Mouse (Mus musculus): ENCODE measurements at regions not wholly inside any gene's neighbourhood (a gene's known extent, or its start where the extent isn't known, plus 50 kb on each side); places are given as distances from the start of the nearest gene placed in this dataset.

GRCm38 (mm10) chr4:53970960-53971359 is 145.1 kb downstream of the Tmem38b start:
- no peak for DNase-seq (ENCODE audit: low spot score)
- Histone ChIP-seq H3K36me3 (no peaks in the 10 kb centered on the region), H3K4me1 (no peaks in the 10 kb centered on the region), H3K27ac (replicated peaks) (no peak overlapping the region), H3K4me3 (no peak overlapping the region), H3K27me3 (ENCODE audit: low read depth, poor library complexity, severe bottlenecking) (no peaks in the 10 kb centered on the region), H3K9me3 (replicated peaks) (peaks cover 10% of the 10 kb centered on the region)
- WGBS, result 91% methylated on average over 2 of the region's 2 CpGs

DNA sequence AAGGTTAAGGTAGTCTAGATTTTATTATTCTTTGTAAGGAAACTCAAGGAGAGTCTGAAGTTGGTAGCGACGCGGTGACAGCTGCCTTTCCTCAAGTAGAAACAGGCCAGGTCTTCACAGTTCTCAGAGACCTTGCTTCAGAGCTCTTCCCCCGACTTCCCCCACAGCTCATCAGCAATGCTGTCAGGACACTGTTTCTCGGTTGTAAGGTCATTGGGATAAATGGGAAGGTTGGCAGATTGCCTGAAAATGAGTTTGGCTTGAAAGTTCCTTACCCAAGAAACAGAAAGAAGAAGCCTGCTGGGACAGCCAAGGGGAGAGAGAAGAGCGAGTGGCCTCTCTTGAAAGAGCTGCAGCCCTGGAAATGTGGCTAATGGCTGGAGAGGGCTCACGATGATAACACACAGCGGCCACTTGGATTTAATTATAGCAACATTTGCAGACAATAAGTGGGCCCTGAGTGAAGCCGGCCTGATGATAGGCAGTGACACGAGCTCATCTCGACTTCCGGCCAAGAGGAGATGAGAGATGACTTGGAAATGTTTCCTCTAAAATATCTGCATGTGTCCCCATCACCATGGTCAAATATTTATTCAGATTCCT is 150.3 kb downstream of the Tmem38b start:
- Histone ChIP-seq H3K9me3 (replicated peaks) (no peaks in the 10 kb centered on the region), H3K27me3 (ENCODE audit: low read depth, poor library complexity, severe bottlenecking) (no peaks in the 10 kb centered on the region), H3K4me1 (no peaks in the 10 kb centered on the region), H3K27ac (replicated peaks) (0 out of 2 replicates have a peak overlapping the region, but pooled peaks have one; percentile 9), H3K36me3 (no peaks in the 10 kb centered on the region), H3K4me3 (no peak overlapping the region)
- 90% methylated on average over 12 of the region's 12 CpGs for WGBS
- no peak for DNase-seq (ENCODE audit: low spot score)

GRCm38 (mm10) chr4:53986519-53987301 is 160.9 kb downstream of the Tmem38b start:
- H3K4me1 ChIP-seq, result no peaks in the 10 kb centered on the region
- no peak for DNase-seq (ENCODE audit: low spot score)
- H3K4me3 ChIP-seq, result no peak overlapping the region
- no peaks in the 10 kb centered on the region for H3K27me3 ChIP-seq (ENCODE audit: low read depth, poor library complexity, severe bottlenecking)
- H3K27ac ChIP-seq (replicated peaks), result no peak overlapping the region
- WGBS, result 91% methylated on average over 8 of the region's 8 CpGs
- H3K36me3 ChIP-seq, result no peaks in the 10 kb centered on the region
- H3K9me3 ChIP-seq (replicated peaks), result no peaks in the 10 kb centered on the region

- Histone ChIP-seq H3K27ac (replicated peaks) (no peak overlapping the region), H3K36me3 (no peaks in the 10 kb centered on the region), H3K9me3 (replicated peaks) (no peaks in the 10 kb centered on the region), H3K4me3 (no peak overlapping the region), H3K4me1 (no peaks in the 10 kb centered on the region), H3K27me3 (ENCODE audit: low read depth, poor library complexity, severe bottlenecking) (no peaks in the 10 kb centered on the region)
- no peak for DNase-seq (ENCODE audit: low spot score)
- WGBS, result 88% methylated on average over 11 of the region's 11 CpGs
Observed at GRCm38 (mm10) chr4:53987536-53987935, 161.7 kb downstream of the Tmem38b start.

DNA sequence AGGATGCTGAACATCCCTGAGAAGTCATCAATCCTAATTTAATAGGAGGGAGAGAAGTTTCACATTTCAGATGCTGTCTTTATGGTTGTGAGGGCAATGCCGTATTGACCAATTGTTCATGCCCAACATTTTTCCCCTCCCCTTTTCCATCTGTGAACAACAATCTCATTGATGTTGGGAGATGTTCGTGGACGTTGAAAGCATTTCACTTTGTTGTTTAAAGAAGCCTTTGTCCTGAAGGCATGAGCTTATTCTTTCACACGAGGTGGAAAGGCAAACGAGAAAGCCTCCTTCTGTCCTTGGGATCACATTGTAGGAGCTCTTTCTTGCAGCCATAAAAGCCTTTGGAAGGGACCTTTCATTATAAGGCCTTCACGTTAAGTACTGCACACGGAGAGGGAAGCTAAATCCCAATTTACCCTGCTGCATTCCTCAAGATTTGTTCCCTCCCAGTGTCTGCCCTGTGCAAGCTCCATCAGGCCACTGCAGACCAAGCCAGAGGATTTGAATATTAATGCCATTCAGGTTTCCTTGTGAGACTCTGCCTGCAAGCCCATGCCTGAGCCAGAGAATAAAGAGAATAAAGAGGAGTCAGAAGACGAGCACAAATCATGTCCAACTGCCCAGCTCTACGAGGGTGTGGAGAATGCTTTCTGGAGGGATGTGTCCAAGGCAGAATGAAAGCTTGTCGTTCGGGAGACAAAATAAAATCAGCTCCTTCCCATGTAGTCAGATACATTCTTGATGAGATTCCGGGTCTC is 195.4 kb downstream of the Tmem38b start:
- 13% methylated on average over 12 of the region's 12 CpGs for WGBS
- Histone ChIP-seq H3K27me3 (ENCODE audit: low read depth, poor library complexity, severe bottlenecking) (no peaks in the 10 kb centered on the region), H3K36me3 (no peaks in the 10 kb centered on the region), H3K27ac (replicated peaks) (peak overlapping the region; percentile 91), H3K4me1 (peaks cover 42% of the 10 kb centered on the region), H3K9me3 (replicated peaks) (no peaks in the 10 kb centered on the region), H3K4me3 (peak overlapping the region; percentile 30)
- peak; percentile 74 for DNase-seq (ENCODE audit: low spot score)

GRCm38 (mm10) chr4:54021861-54022385 is 196.1 kb downstream of the Tmem38b start:
- no peaks in the 10 kb centered on the region for H3K27me3 ChIP-seq (ENCODE audit: low read depth, poor library complexity, severe bottlenecking)
- peak overlapping the region; percentile 30 for H3K4me3 ChIP-seq
- peaks cover 44% of the 10 kb centered on the region for H3K4me1 ChIP-seq
- no peak for DNase-seq (ENCODE audit: low spot score)
- H3K9me3 ChIP-seq (replicated peaks), result no peaks in the 10 kb centered on the region
- WGBS, result 34% methylated on average over 6 of the region's 6 CpGs
- no peaks in the 10 kb centered on the region for H3K36me3 ChIP-seq
- peak overlapping the region; percentile 91 for H3K27ac ChIP-seq (replicated peaks)

DNA sequence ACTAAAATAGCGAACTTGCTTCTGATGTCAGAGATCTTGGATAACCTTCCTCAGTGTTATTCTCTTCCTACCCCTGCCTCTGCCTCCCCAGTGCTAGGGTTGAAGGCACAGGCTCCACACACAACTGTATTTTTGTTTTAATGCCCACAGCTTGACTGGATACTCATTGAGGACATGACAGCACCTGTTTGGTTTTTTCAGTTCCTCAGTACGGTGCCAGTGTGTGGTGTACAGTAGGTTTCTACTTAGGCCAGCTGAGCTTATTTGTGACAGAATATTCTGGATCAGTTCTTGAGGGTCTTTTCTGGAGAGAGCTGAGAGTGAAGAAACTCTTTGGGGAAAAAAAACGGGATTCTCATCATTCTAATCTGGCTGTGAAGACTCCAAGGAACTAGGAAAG is 201.1 kb downstream of the Tmem38b start:
- no peaks in the 10 kb centered on the region for H3K9me3 ChIP-seq (replicated peaks)
- H3K4me3 ChIP-seq, result no peak overlapping the region
- DNase-seq (ENCODE audit: low spot score), result no peak
- H3K27ac ChIP-seq (replicated peaks), result peak overlapping the region; percentile 81
- no peaks in the 10 kb centered on the region for H3K36me3 ChIP-seq
- peaks cover 64% of the 10 kb centered on the region for H3K4me1 ChIP-seq
- no peaks in the 10 kb centered on the region for H3K27me3 ChIP-seq (ENCODE audit: low read depth, poor library complexity, severe bottlenecking)
- 82% methylated on average over 3 of the region's 3 CpGs for WGBS

GRCm38 (mm10) chr4:54027565-54028237 is 201.9 kb downstream of the Tmem38b start:
- Histone ChIP-seq H3K36me3 (no peaks in the 10 kb centered on the region), H3K4me1 (peaks cover 64% of the 10 kb centered on the region), H3K9me3 (replicated peaks) (no peaks in the 10 kb centered on the region), H3K27me3 (ENCODE audit: low read depth, poor library complexity, severe bottlenecking) (no peaks in the 10 kb centered on the region), H3K4me3 (no peak overlapping the region), H3K27ac (replicated peaks) (peak overlapping the region; percentile 85)
- WGBS, result 23% methylated on average over 5 of the region's 5 CpGs
- peak; percentile 36 for DNase-seq (ENCODE audit: low spot score)

GRCm38 (mm10) chr4:54045258-54046029 is 219.6 kb downstream of the Tmem38b start:
- Histone ChIP-seq H3K4me3 (no peak overlapping the region), H3K27me3 (ENCODE audit: low read depth, poor library complexity, severe bottlenecking) (no peaks in the 10 kb centered on the region), H3K36me3 (no peaks in the 10 kb centered on the region), H3K27ac (replicated peaks) (no peak overlapping the region; the same call in 1 of the 2 replicates), H3K4me1 (peaks cover 9% of the 10 kb centered on the region), H3K9me3 (replicated peaks) (no peaks in the 10 kb centered on the region)
- WGBS, result 53% methylated on average over 14 of the region's 14 CpGs
- no peak for DNase-seq (ENCODE audit: low spot score)

- no peaks in the 10 kb centered on the region for H3K27me3 ChIP-seq (ENCODE audit: low read depth, poor library complexity, severe bottlenecking)
- peaks cover 12% of the 10 kb centered on the region for H3K9me3 ChIP-seq (replicated peaks)
- H3K4me1 ChIP-seq, result no peaks in the 10 kb centered on the region; the same call in 1 of the 2 replicates
- WGBS, result 92% methylated on average over 4 of the region's 4 CpGs
- no peak overlapping the region for H3K4me3 ChIP-seq
- no peak for DNase-seq (ENCODE audit: low spot score)
- H3K27ac ChIP-seq (replicated peaks), result no peak overlapping the region
- H3K36me3 ChIP-seq, result peaks cover under 1% of the 10 kb centered on the region; the same call in 1 of the 2 replicates
Observed at GRCm38 (mm10) chr4:54064331-54064730, 238.5 kb downstream of the Tmem38b start.

- peak; percentile 33 for DNase-seq (ENCODE audit: low spot score)
- Histone ChIP-seq H3K4me3 (no peak overlapping the region), H3K27me3 (ENCODE audit: low read depth, poor library complexity, severe bottlenecking) (no peaks in the 10 kb centered on the region), H3K36me3 (peaks cover 11% of the 10 kb centered on the region; the same call in 1 of the 2 replicates), H3K4me1 (peaks cover 38% of the 10 kb centered on the region), H3K9me3 (replicated peaks) (peaks cover 27% of the 10 kb centered on the region), H3K27ac (replicated peaks) (peak overlapping the region; percentile 88)
- 41% methylated on average over 4 of the region's 4 CpGs for WGBS
Observed at GRCm38 (mm10) chr4:54071951-54072350, 246.1 kb downstream of the Tmem38b start.

Data from midbrain, embryonic 10.5 days (tissue).